Mouse (Mus musculus) mouse embryonic stem cell (cell line): ENCODE measurements at regions not wholly inside any gene's neighbourhood (a gene's known extent, or its start where the extent isn't known, plus 50 kb on each side); places are given as distances from the start of the nearest gene placed in this dataset.

Experiments
- in situ Hi-C, 2 experiments: fragments of 300-500 bp; cut with MboI; formaldehyde crosslinking; loops; 1 replicate in 1 of 2; 3 replicates in 1 of 2; pipeline ENCODE4 v1.14.3; 2019 to 2020; ENCODE audit warnings: low sequenced_read_pairs in 2 of 2, low pct_unique_long_range_greater_than_20kb in 1 of 2, mixed read lengths in 1 of 2; ENCODE audit not compliant: unreplicated experiment in 1 of 2

- in situ Hi-C loops = loop anchor here in 1 of 2 experiments (25.0 kb wide), 1 partner anchor 303 kb away; no protein-coding TSS in a partner anchor
These were observed 80.3 kb downstream of the Ackr3 start for GRCm38 (mm10) chr1:90283912-90284636.

GRCm38 (mm10) chr1:90285318-90285717 lies 81.5 kb downstream of the Ackr3 start:
- in situ Hi-C loops = loop anchor here in 1 of 2 experiments (25.0 kb wide), 1 partner anchor 302 kb away; no protein-coding TSS in a partner anchor

GRCm38 (mm10) chr1:90287251-90287650 lies 83.5 kb downstream of the Ackr3 start:
- in situ Hi-C loops = loop anchor here in 1 of 2 experiments (25.0 kb wide), 1 partner anchor 300 kb away; no protein-coding TSS in a partner anchor

- in situ Hi-C loops = loop anchor here in 1 of 2 experiments (25.0 kb wide), 1 partner anchor 298 kb away; no protein-coding TSS in a partner anchor
These were observed 85.3 kb downstream of the Ackr3 start for GRCm38 (mm10) chr1:90288892-90289731.

- in situ Hi-C loops = loop anchor here in 1 of 2 experiments (25.0 kb wide), 1 partner anchor 298 kb away; no protein-coding TSS in a partner anchor
These were observed 86.0 kb downstream of the Ackr3 start for GRCm38 (mm10) chr1:90289732-90290215.

GRCm38 (mm10) chr1:90290428-90291197 lies 86.8 kb downstream of the Ackr3 start:
- in situ Hi-C loops = loop anchor here in 1 of 2 experiments (25.0 kb wide), 1 partner anchor 297 kb away; no protein-coding TSS in a partner anchor

GRCm38 (mm10) chr1:90291256-90291655 lies 87.5 kb downstream of the Ackr3 start:
- in situ Hi-C loops = loop anchor here in 1 of 2 experiments (25.0 kb wide), 1 partner anchor 296 kb away; no protein-coding TSS in a partner anchor

GRCm38 (mm10) chr1:90297751-90298150 lies 94.0 kb downstream of the Ackr3 start:
- in situ Hi-C loops = loop anchor here in 1 of 2 experiments (25.0 kb wide), 1 partner anchor 290 kb away; no protein-coding TSS in a partner anchor

GRCm38 (mm10) chr1:90300229-90300628 lies 96.4 kb downstream of the Ackr3 start:
- in situ Hi-C loops = no loop called here

GRCm38 (mm10) chr1:90304331-90304730 lies 100.6 kb downstream of the Ackr3 start:
- in situ Hi-C loops = no loop called here

- in situ Hi-C loops = no loop called here
These were observed 107.2 kb downstream of the Ackr3 start for GRCm38 (mm10) chr1:90311016-90311415.

- in situ Hi-C loops = no loop called here
These were observed 108.1 kb downstream of the Ackr3 start for GRCm38 (mm10) chr1:90311649-90312442.

GRCm38 (mm10) chr1:90313750-90314359 lies 110.1 kb downstream of the Ackr3 start:
- in situ Hi-C loops = no loop called here

- in situ Hi-C loops = no loop called here
These were observed 114.1 kb downstream of the Ackr3 start for GRCm38 (mm10) chr1:90317902-90318301.

- in situ Hi-C loops = no loop called here
These were observed 114.7 kb downstream of the Ackr3 start for GRCm38 (mm10) chr1:90318502-90318901.

GRCm38 (mm10) chr1:90320518-90320917 lies 116.7 kb downstream of the Ackr3 start:
- in situ Hi-C loops = no loop called here

- in situ Hi-C loops = no loop called here
These were observed 117.7 kb downstream of the Ackr3 start for GRCm38 (mm10) chr1:90321501-90321900.
